Mouse (Mus musculus) forebrain, postnatal 0 days (tissue): ENCODE measurements at regions not wholly inside any gene's neighbourhood (a gene's known extent, or its start where the extent isn't known, plus 50 kb on each side); places are given as distances from the start of the nearest gene placed in this dataset.

Experiments
- ATAC-seq: fragments of 200-750 bp; cut with Nextera tagmentation; 2 replicates; pipeline ENCODE4 v1.8.0; 2017; ENCODE audit warnings: mild to moderate bottlenecking, moderate library complexity
- DNase-seq: peaks from one replicate; pipeline ENCODE4 v3.0.0-alpha.2; 2015
- H3K27ac ChIP-seq: fragments of 300-500 bp; sonication (generic); 2 replicates; pipeline ENCODE4 v1.5.1; 2014; ENCODE audit warnings: low read depth, mild to moderate bottlenecking, antibody characterized with exemption, low read length, moderate library complexity, mixed read lengths
- H3K27me3 ChIP-seq: fragments of 300-500 bp; sonication (generic); 2 replicates; pipeline ENCODE4 v1.6.1; 2014; ENCODE audit warnings: mild to moderate bottlenecking, low read length, mixed read lengths; ENCODE audit not compliant: insufficient read depth
- H3K36me3 ChIP-seq: fragments of 300-500 bp; sonication (generic); 2 replicates; pipeline ENCODE4 v1.6.1; 2014; ENCODE audit warnings: mild to moderate bottlenecking, moderate library complexity; ENCODE audit not compliant: insufficient read depth
- H3K4me1 ChIP-seq: fragments of 300-500 bp; sonication (generic); 2 replicates; pipeline ENCODE4 v1.6.1; 2014; ENCODE audit warnings: antibody characterized with exemption; ENCODE audit not compliant: insufficient read depth
- H3K4me2 ChIP-seq: fragments of 300-500 bp; sonication (generic); 2 replicates; pipeline ENCODE4 v1.6.1; 2014; ENCODE audit warnings: low read depth, mild to moderate bottlenecking, moderate library complexity
- H3K4me3 ChIP-seq: fragments of 300-500 bp; sonication (generic); 2 replicates; pipeline ENCODE4 v1.5.1; 2014; ENCODE audit warnings: low read depth, low read length, mixed read lengths
- H3K9ac ChIP-seq: fragments of 300-500 bp; sonication (generic); 2 replicates; pipeline ENCODE4 v1.6.1; 2014; ENCODE audit warnings: mild to moderate bottlenecking
- H3K9me3 ChIP-seq: fragments of 300-500 bp; sonication (generic); 2 replicates; pipeline ENCODE4 v1.6.1; 2016; ENCODE audit warnings: low read length
- CTCF ChIP-seq: sonication (generic); IDR thresholded peaks from 2 replicates; pipeline ENCODE4 v1.5.1; 2016; ENCODE audit warnings: antibody characterized with exemption, control low read depth, low read depth
- WGBS: fragments of 180-500 bp; shearing (Covaris S2); extraction: QIAGEN DNeasy Blood & Tissue Kit; methylation state at CpG from one replicate; pipeline ENCODE4 v1.1.7; 2014; 5-methylcytosine and 5-hydroxymethylcytosine counted together

- Histone ChIP-seq H3K4me1 (no peaks in the 10 kb centered on the region), H3K4me2 (no peak overlapping the region), H3K27ac (peak overlapping the region; percentile 29; the same call in 1 of the 2 replicates), H3K27me3 (no peaks in the 10 kb centered on the region), H3K4me3 (no peak overlapping the region), H3K9me3 (no peaks in the 10 kb centered on the region), H3K9ac (no peak overlapping the region), H3K36me3 (no peaks in the 10 kb centered on the region)
- 81% methylated on average over 8 of the region's 8 CpGs for WGBS
- no peak for TF ChIP-seq CTCF
- ATAC-seq = peak; percentile 67
- peak; percentile 21 for DNase-seq
Measured at GRCm38 (mm10) chr16:78443262-78443661, 66.3 kb upstream of the Btg3 start.

DNA sequence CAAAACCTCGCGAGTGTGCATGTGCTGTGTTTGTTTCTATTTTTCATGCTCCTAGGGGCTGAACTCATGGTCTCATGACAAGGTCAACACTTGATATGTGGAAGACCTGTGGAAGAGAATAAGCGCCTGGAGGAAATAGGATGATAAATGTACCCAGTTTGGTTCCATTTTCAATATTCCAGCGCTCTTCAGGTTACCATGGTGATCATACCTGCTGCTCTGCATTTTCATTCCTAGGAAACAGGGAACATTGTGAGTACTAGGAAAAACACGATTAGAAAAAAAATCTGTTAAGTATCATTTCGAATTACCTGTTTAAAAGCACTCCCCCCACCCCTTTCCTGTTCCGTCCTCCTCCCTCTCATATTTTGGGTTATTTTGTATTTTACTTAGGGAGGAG is 65.8 kb upstream of the Btg3 start:
- 74% methylated on average over 7 of the region's 7 CpGs for WGBS
- H3K4me2 ChIP-seq = no peak overlapping the region

GRCm38 (mm10) chr16:78441961-78442360 is 65.0 kb upstream of the Btg3 start:
- no peaks in the 10 kb centered on the region for H3K9me3 ChIP-seq
- 88% methylated on average over 6 of the region's 6 CpGs for WGBS

More for the DNA sequence above, 65.8 kb upstream of the Btg3 start:
- no peak overlapping the region for H3K4me3 ChIP-seq
- TF ChIP-seq CTCF = no peak
- H3K9ac ChIP-seq = no peak overlapping the region
- peak; percentile 71; the same call in 1 of the 2 replicates for ATAC-seq
- H3K27ac ChIP-seq = peak overlapping the region; percentile 29; the same call in 1 of the 2 replicates
- H3K36me3 ChIP-seq = no peaks in the 10 kb centered on the region
- DNase-seq = peak; percentile 20
- no peaks in the 10 kb centered on the region for H3K27me3 ChIP-seq
- no peaks in the 10 kb centered on the region for H3K4me1 ChIP-seq
- no peaks in the 10 kb centered on the region for H3K9me3 ChIP-seq

DNA sequence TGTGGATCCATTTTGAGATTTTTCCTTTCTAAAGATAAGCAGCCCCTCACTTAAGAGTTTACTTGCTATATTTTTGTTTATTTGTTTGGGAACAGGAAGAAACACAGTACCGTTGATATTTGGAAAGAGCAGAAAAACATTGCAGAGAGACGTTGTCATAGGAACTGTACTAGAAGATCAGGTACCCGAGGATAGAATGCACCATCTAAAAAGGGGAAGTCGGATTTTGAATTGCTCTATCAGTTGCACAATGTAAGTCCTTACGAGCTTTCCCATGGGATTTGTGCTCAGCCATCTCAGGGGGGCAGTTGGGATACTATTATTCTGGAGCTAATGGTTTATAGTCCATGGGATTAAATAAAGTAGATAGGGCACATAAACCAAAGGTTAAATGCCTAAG is 58.7 kb upstream of the Btg3 start:
- ATAC-seq = peak; percentile 62
- no peaks in the 10 kb centered on the region for H3K27me3 ChIP-seq
- H3K36me3 ChIP-seq = no peaks in the 10 kb centered on the region
- no peak overlapping the region for H3K27ac ChIP-seq
- WGBS = 66% methylated on average over 5 of the region's 5 CpGs
- no peaks in the 10 kb centered on the region for H3K4me1 ChIP-seq
- H3K4me3 ChIP-seq = no peak overlapping the region
- H3K9me3 ChIP-seq = no peaks in the 10 kb centered on the region
- no peak for TF ChIP-seq CTCF
- peak; percentile 7 for DNase-seq
- H3K9ac ChIP-seq = no peak overlapping the region
- H3K4me2 ChIP-seq = no peak overlapping the region

More at GRCm38 (mm10) chr16:78441961-78442360, 65.0 kb upstream of the Btg3 start:
- DNase-seq = no peak
- H3K36me3 ChIP-seq = no peaks in the 10 kb centered on the region
- no peak for ATAC-seq
- H3K27ac ChIP-seq = no peak overlapping the region
- H3K4me3 ChIP-seq = no peak overlapping the region
- no peaks in the 10 kb centered on the region for H3K4me1 ChIP-seq
- TF ChIP-seq CTCF = no peak
- no peak overlapping the region for H3K9ac ChIP-seq
- no peaks in the 10 kb centered on the region for H3K27me3 ChIP-seq
- H3K4me2 ChIP-seq = no peak overlapping the region

DNA sequence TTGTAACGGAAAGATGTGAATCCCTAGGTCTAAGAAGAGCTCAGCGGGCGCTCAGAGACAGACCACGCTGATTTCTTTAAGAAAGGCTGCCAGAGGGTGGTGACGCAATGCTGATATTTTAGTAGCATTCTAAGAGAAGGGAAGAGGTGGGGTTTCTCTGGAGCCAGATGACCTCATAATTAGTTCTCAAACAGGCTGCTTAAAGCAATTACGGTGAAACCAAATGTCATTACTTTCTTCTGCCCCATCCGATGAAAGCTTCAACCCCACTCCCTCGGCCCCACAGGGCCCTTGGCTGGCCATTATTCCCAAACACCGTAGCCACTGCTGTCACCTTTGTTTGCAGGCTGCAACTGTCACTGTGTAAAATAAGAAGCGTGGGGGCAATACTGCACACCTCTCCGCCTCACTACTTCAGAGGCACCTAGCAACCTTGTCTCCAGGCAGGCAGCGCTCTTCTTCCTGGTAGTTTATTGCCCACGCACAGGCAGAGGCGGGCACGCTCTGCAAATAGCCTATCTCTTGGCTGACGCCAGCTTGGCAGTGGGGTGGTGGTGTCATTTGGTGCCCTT is 50.6 kb upstream of the Btg3 start:
- peak; percentile 87 for ATAC-seq
- Histone ChIP-seq H3K27me3 (no peaks in the 10 kb centered on the region), H3K4me3 (peak overlapping the region; percentile 22), H3K36me3 (no peaks in the 10 kb centered on the region), H3K9me3 (no peaks in the 10 kb centered on the region), H3K27ac (no peak overlapping the region), H3K4me2 (peak overlapping the region; percentile 51), H3K9ac (peak overlapping the region; percentile 38), H3K4me1 (no peaks in the 10 kb centered on the region)
- DNase-seq = peak; percentile 77
- TF ChIP-seq CTCF = no peak
- 15% methylated on average over 16 of the region's 16 CpGs for WGBS
